Mouse (Mus musculus) hindbrain, embryonic 13.5 days (tissue): Measurements from ENCODE around the gene Hap1. TPM values are rescaled to one million over a fixed set of nuclear protein-coding genes. Genes with fewer than 3 reads are reported as not detected.
"Not testable (repeated sequence)": the region's sequence is repeated elsewhere in the genome, so short reads cannot be mapped to it uniquely, and the experiment has no call there.

ENCODE experiments used
- ATAC-seq: fragments of 200-750 bp; cut with Nextera tagmentation; 2 replicates; pipeline ENCODE4 v1.8.0; 2017; ENCODE audit warnings: moderate TSS enrichment; ENCODE audit not compliant: low FRiP score
- H3K27ac ChIP-seq: fragments of 300-500 bp; sonication (generic); 2 replicates; pipeline ENCODE4 v1.5.1; 2015; ENCODE audit warnings: inconsistent platforms, mild to moderate bottlenecking, moderate library complexity
- H3K27me3 ChIP-seq: fragments of 300-500 bp; sonication (generic); 2 replicates; pipeline ENCODE4 v1.6.1; 2015; ENCODE audit warnings: mild to moderate bottlenecking, inconsistent platforms
- H3K36me3 ChIP-seq: fragments of 300-500 bp; sonication (generic); 2 replicates; pipeline ENCODE4 v1.6.1; 2015; ENCODE audit warnings: mild to moderate bottlenecking, inconsistent platforms
- H3K4me1 ChIP-seq: fragments of 300-500 bp; sonication (generic); replicated peaks from 2 replicates; pipeline ENCODE4 v1.6.1; 2015; ENCODE audit warnings: inconsistent platforms
- H3K4me2 ChIP-seq: fragments of 300-500 bp; sonication (generic); 2 replicates; pipeline ENCODE4 v1.6.1; 2015; ENCODE audit warnings: inconsistent platforms, mild to moderate bottlenecking, moderate library complexity
- H3K4me3 ChIP-seq: fragments of 300-500 bp; sonication (generic); 2 replicates; pipeline ENCODE4 v1.5.1; 2015; ENCODE audit warnings: mild to moderate bottlenecking, inconsistent platforms
- H3K9ac ChIP-seq: fragments of 300-500 bp; sonication (generic); 2 replicates; pipeline ENCODE4 v1.6.1; 2015; ENCODE audit warnings: mild to moderate bottlenecking, inconsistent platforms
- H3K9me3 ChIP-seq: fragments of 300-500 bp; sonication (generic); 2 replicates; pipeline ENCODE4 v1.6.1; 2016; ENCODE audit warnings: inconsistent platforms
- WGBS: fragments of 180-500 bp; shearing (Covaris S2); methylation state at CpG from one replicate; pipeline ENCODE4 v1.1.7; 2015; 5-methylcytosine and 5-hydroxymethylcytosine counted together
- polyA plus RNA-seq: library from polyadenylated mRNA; unstranded; fragments of >200 nt; fragmentation: Nextera tagmentation; extraction: Ambion mirVana; gene quantifications from 2 replicates; pipeline ENCODE4 v1.2.1, GENCODE M21; 2015

Gene Hap1
- polyA plus RNA-seq, 1 experiment from 2014 or later = 94.4 TPM

GRCm38 (mm10) chr11:100320701-100321410 is 35.1 kb downstream of the Hap1 start:
- WGBS = 21% methylated on average over 11 of the region's 11 CpGs
- Histone ChIP-seq H3K4me2 (peak overlapping the region; percentile 91), H3K9ac (peak overlapping the region; percentile 95), H3K36me3 (peaks cover 18% of the 10 kb centered on the region), H3K4me3 (peak overlapping the region; percentile 74), H3K4me1 (peaks cover 25% of the 10 kb centered on the region), H3K27ac (peak overlapping the region; percentile 99)
- H3K27me3 ChIP-seq, H3K9me3 ChIP-seq: not testable (repeated sequence)
- 0 out of 2 replicates have a peak, but pooled peaks have one; percentile 6 for ATAC-seq

GRCm38 (mm10) chr11:100320172-100320630 is 35.7 kb downstream of the Hap1 start:
- Histone ChIP-seq H3K4me2 (peak overlapping the region; percentile 91), H3K27ac (peak overlapping the region; percentile 99)

DNA sequence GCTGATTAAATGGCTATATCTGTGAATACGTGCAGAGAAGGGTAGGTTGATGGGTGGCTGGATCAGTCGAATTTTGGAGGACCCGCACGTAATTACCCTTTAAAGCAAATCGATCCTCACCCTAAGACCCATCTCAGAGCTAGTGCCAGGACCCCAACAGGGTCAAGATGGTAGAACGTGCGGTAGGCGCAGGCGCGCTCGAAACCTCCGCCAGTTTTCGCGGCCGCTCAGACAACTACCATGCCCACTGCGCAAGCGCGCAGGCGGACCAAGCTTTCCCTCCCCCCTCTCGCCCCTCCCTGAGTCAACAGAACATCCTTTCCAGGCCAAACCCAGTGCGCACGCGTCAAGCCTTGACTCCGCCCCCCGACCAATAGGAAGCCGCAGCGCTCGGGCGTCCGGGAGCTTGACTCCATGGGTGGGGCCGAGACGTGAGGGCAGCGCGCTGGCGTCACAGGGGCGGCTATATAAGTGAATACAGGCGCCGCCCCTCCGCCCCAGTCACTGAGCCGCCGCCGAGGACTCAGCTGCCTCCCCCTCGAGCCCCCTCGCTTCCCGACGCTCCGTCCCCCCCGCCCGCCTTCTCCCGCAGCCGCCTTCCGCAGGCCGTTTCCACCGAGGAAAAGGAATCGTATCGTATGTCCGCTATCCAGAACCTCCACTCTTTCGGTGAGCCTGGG is 36.3 kb downstream of the Hap1 start, which contains the start of gene Eif1:
TSS of gene Eif1 (plus strand) at position 394 of the 680 bp plus-strand sequence.
- peaks cover 18% of the 10 kb centered on the region for H3K36me3 ChIP-seq
- H3K9ac ChIP-seq = peak within 1 kb of the TSS; percentile 95
- H3K4me3 ChIP-seq = peak within 1 kb of the TSS; percentile 74
- under 1% methylated on average over 57 of the region's 58 CpGs for WGBS
- peak; percentile 90 for ATAC-seq
- no peaks in the 10 kb centered on the region for H3K27me3 ChIP-seq
- H3K27ac ChIP-seq = peak within 1 kb of the TSS; percentile 99
- peak within 1 kb of the TSS; percentile 91 for H3K4me2 ChIP-seq
- peaks cover 19% of the 10 kb centered on the region for H3K4me1 ChIP-seq
- H3K9me3 ChIP-seq = no peaks in the 10 kb centered on the region

More at GRCm38 (mm10) chr11:100320172-100320630, 35.7 kb downstream of the Hap1 start:
- Histone ChIP-seq H3K4me1 (peaks cover 23% of the 10 kb centered on the region), H3K27me3 (no peaks in the 10 kb centered on the region), H3K9me3 (no peaks in the 10 kb centered on the region), H3K9ac (peak overlapping the region; percentile 95), H3K4me3 (peak overlapping the region; percentile 74), H3K36me3 (peaks cover 18% of the 10 kb centered on the region)
- peak; percentile 82 for ATAC-seq
- WGBS = 0% methylated on average over 26 of the region's 40 CpGs

GRCm38 (mm10) chr11:100318529-100319451 is 37.1 kb downstream of the Hap1 start:
- Histone ChIP-seq H3K9me3 (no peaks in the 10 kb centered on the region), H3K27me3 (no peaks in the 10 kb centered on the region), H3K4me3 (peak overlapping the region; percentile 74), H3K4me2 (peak overlapping the region; percentile 54), H3K27ac (peak overlapping the region; percentile 81), H3K4me1 (peaks cover 19% of the 10 kb centered on the region), H3K36me3 (peaks cover 18% of the 10 kb centered on the region), H3K9ac (peak overlapping the region; percentile 60)
- ATAC-seq = peak; percentile 8
- 88% methylated on average over 10 of the region's 10 CpGs for WGBS

DNA sequence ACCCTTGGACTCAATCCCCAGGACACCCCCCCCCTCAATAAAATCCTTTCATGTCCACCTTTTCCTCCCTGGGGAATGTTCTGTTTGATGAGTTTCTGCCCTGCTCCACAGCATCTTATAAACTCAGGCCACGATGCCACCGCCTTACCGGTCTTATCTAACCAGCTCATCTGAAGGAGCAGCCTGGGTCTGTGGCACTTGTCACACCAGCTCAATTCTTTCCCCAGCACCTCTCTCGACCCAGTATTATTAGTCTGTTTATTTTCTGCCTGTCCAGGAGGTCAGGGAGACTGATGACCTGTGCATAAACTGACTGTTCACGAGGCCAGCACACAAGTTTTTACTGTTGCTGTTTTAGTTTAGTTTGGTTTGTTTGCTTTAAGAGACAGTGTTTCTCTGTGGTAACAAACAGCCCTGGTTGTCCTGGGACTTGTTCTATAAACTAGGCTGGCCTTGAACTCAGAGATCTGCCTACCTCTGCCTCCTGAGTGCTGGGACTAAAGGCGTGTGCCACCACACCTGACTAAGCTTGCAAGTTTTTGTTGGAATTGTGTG is 38.0 kb downstream of the Hap1 start:
- Histone ChIP-seq H3K9me3 (no peaks in the 10 kb centered on the region), H3K4me1 (peaks cover 19% of the 10 kb centered on the region), H3K9ac (no peak overlapping the region), H3K36me3 (peaks cover 18% of the 10 kb centered on the region), H3K27ac (no peak overlapping the region), H3K4me2 (no peak overlapping the region), H3K27me3 (no peaks in the 10 kb centered on the region), H3K4me3 (no peak overlapping the region)
- ATAC-seq = no peak
- 77% methylated on average over 6 of the region's 6 CpGs for WGBS

DNA sequence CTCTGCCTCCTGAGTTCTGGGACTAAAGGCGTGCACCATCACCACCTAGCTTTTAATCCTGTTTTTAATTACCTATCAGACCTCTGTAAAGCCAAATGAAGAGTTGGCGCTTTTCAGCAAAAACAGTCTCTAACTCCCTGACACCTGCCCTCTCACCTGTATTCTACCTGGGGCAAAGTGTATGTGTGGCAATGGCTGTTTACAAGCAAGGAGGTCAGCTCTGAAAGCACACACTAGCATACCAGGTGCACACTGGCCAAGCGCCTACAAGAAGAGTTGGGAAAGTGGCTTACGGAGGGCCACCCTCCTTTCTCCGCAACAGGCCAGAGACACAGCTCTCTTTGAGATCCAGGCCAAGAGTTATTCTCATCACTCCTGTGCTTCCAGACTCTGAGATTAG is 40.5 kb downstream of the Hap1 start:
- Histone ChIP-seq H3K27me3 (no peaks in the 10 kb centered on the region), H3K4me1 (peaks cover 12% of the 10 kb centered on the region), H3K9me3 (no peaks in the 10 kb centered on the region), H3K27ac (no peak overlapping the region), H3K4me2 (no peak overlapping the region), H3K9ac (no peak overlapping the region), H3K4me3 (no peak overlapping the region), H3K36me3 (no peaks in the 10 kb centered on the region)
- 87% methylated on average over 5 of the region's 5 CpGs for WGBS
- ATAC-seq = no peak

GRCm38 (mm10) chr11:100313424-100313823 is 42.5 kb downstream of the Hap1 start:
- H3K9ac ChIP-seq = no peak overlapping the region
- no peak overlapping the region for H3K4me3 ChIP-seq
- no peak overlapping the region for H3K27ac ChIP-seq
- no peaks in the 10 kb centered on the region for H3K9me3 ChIP-seq
- WGBS = 88% methylated on average over 6 of the region's 6 CpGs
- H3K4me2 ChIP-seq = no peak overlapping the region
- H3K4me1 ChIP-seq = peaks cover 9% of the 10 kb centered on the region
- no peaks in the 10 kb centered on the region for H3K27me3 ChIP-seq
- no peak for ATAC-seq
- no peaks in the 10 kb centered on the region for H3K36me3 ChIP-seq

DNA sequence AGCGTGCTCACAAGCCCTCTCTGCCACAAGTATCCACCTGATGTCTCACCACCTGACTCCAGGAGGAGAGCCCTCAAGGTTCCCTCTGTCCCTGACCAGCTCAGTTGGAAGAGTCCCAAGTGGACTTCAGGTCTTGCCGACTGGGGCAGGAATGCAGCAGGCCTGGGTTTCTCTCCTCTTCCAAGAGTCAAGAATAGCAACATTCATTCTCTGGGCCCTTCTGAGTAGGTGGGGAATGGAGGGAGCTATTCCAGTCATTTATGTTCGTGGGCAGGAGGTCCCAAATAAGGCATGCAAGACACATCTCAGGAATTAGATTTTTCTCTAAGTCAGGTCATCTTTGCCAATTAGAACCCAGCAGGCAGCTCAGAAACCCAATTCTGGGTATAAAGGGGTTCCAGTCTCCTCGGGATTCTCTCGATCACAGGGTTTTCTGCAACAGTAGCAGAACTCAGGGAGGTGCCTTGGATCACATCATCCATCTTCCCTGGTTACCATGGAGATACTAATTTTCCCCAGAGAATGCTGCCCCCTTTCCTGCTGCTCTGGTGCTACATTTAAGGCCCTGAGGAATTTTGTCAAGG is 43.7 kb downstream of the Hap1 start:
- no peak for ATAC-seq
- no peak overlapping the region for H3K4me3 ChIP-seq
- peak overlapping the region; percentile 66 for H3K27ac ChIP-seq
- 31% methylated on average over 5 of the region's 5 CpGs for WGBS
- H3K36me3 ChIP-seq = no peaks in the 10 kb centered on the region
- H3K4me2 ChIP-seq = no peak overlapping the region
- H3K9ac ChIP-seq = no peak overlapping the region; the same call in 1 of the 2 replicates
- H3K4me1 ChIP-seq = peaks cover 9% of the 10 kb centered on the region
- H3K9me3 ChIP-seq = no peaks in the 10 kb centered on the region
- H3K27me3 ChIP-seq = no peaks in the 10 kb centered on the region

DNA sequence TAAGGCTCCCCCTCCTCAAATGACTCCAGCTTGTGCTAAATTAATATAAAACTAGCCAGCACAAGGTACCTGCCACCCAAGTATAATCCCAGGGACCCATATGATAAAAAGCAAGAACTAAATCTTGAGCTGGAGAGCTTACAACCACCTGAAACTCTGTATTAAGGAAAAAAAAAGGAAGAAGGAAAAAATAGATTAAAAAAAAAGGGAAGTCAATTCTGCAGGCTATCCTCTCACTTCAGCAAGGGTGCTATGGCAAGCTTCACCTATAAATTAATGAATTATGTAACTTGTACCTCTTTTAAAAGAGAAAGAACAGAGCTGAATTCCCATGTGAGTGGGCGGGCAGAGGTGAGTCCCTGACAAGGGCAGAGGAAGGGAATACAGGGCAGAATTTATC is 44.3 kb downstream of the Hap1 start:
- Histone ChIP-seq H3K4me1 (peaks cover 9% of the 10 kb centered on the region), H3K36me3 (no peaks in the 10 kb centered on the region), H3K27me3 (no peaks in the 10 kb centered on the region), H3K4me2 (no peak overlapping the region), H3K9me3 (no peaks in the 10 kb centered on the region), H3K4me3 (no peak overlapping the region), H3K9ac (no peak overlapping the region), H3K27ac (no peak overlapping the region)
- no peak for ATAC-seq
- WGBS = 55% methylated on average over 1 of the region's 1 CpGs

- not testable (repeated sequence) for H3K9me3 ChIP-seq, H3K36me3 ChIP-seq, H3K27me3 ChIP-seq, ATAC-seq, H3K4me3 ChIP-seq, H3K27ac ChIP-seq, H3K4me1 ChIP-seq, H3K4me2 ChIP-seq, H3K9ac ChIP-seq
- 86% methylated on average over 5 of the region's 6 CpGs for WGBS
Observed at GRCm38 (mm10) chr11:100308672-100309071, 47.3 kb downstream of the Hap1 start.

DNA sequence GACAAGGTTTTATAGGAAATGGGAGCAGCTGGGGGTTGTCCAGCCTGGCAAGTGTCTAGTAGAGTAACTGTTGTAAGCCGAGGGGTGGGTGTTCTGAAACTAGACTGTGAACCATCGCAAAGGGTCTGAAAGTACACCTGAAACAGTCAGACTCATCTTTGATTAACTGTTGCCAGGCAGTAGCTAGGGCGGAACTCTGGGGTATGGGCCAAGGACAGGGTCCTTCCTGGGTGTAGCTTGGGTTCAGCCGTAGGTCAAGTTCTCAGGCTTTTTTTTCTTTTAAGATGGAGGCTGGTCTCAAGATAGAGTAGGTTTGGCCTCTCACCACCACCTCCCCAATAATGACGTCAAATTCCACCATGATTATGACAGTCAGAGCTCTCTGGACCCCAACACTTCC is 48.0 kb downstream of the Hap1 start:
- WGBS = 91% methylated on average over 5 of the region's 5 CpGs
- H3K27ac ChIP-seq = no peak overlapping the region
- no peaks in the 10 kb centered on the region for H3K36me3 ChIP-seq
- H3K9ac ChIP-seq = no peak overlapping the region
- no peaks in the 10 kb centered on the region for H3K9me3 ChIP-seq
- H3K27me3 ChIP-seq = no peaks in the 10 kb centered on the region
- H3K4me1 ChIP-seq = peaks cover 9% of the 10 kb centered on the region
- no peak for ATAC-seq
- H3K4me3 ChIP-seq = no peak overlapping the region
- no peak overlapping the region for H3K4me2 ChIP-seq
